Mouse (Mus musculus) intestine, embryonic 14.5 days (tissue): ENCODE data around the gene Olfr975. TPM values are rescaled to one million over a fixed set of nuclear protein-coding genes. Genes with fewer than 3 reads are reported as not detected.
"Not testable (repeated sequence)": the region's sequence is repeated elsewhere in the genome, so short reads cannot be mapped to it uniquely, and the experiment has no call there.

Experiments used
- ATAC-seq: fragments of 200-750 bp; cut with Nextera tagmentation; replicated peaks from 2 replicates; pipeline ENCODE4 v1.8.0; 2017; ENCODE audit warnings: low read depth, moderate number of reproducible peaks, moderate TSS enrichment, moderate library complexity; ENCODE audit not compliant: low FRiP score, low TSS enrichment
- DNase-seq: peaks from one replicate; pipeline ENCODE4 v3.0.0-alpha.2; 2018; ENCODE audit warnings: low spot score
- H3K27ac ChIP-seq: fragments of 300-500 bp; sonication (generic); 2 replicates; pipeline ENCODE4 v1.5.1; 2014; ENCODE audit warnings: low read depth, mild to moderate bottlenecking, control low read depth
- H3K27me3 ChIP-seq: fragments of 300-500 bp; sonication (generic); replicated peaks from 2 replicates; pipeline ENCODE4 v1.6.1; 2014; ENCODE audit warnings: low read length, control low read depth; ENCODE audit not compliant: control insufficient read depth, insufficient read depth
- H3K36me3 ChIP-seq: fragments of 300-500 bp; sonication (generic); 2 replicates; pipeline ENCODE4 v1.6.1; 2014; ENCODE audit warnings: low read length, control low read depth; ENCODE audit not compliant: control insufficient read depth, insufficient read depth
- H3K4me1 ChIP-seq: fragments of 300-500 bp; sonication (generic); replicated peaks from 2 replicates; pipeline ENCODE4 v1.6.1; 2014; ENCODE audit warnings: low read length, control low read depth, mixed read lengths; ENCODE audit not compliant: control insufficient read depth, insufficient read depth
- H3K4me2 ChIP-seq: fragments of 300-500 bp; sonication (generic); 2 replicates; pipeline ENCODE4 v1.6.1; 2014; ENCODE audit warnings: low read length
- H3K4me3 ChIP-seq: fragments of 300-500 bp; sonication (generic); 2 replicates; pipeline ENCODE4 v1.5.1; 2014; ENCODE audit warnings: low read depth, low read length, control low read depth, mixed read lengths
- H3K9ac ChIP-seq: fragments of 300-500 bp; sonication (generic); 2 replicates; pipeline ENCODE4 v1.6.1; 2014; ENCODE audit warnings: mild to moderate bottlenecking, low read length
- H3K9me3 ChIP-seq: fragments of 300-500 bp; sonication (generic); 2 replicates; pipeline ENCODE4 v1.6.1; 2016; ENCODE audit warnings: low read length, control low read depth; ENCODE audit not compliant: control insufficient read depth
- WGBS: fragments of 180-500 bp; shearing (Covaris S2); extraction: QIAGEN DNeasy Blood & Tissue Kit; methylation state at CpG from one replicate; pipeline ENCODE4 v1.1.7; 2014; 5-methylcytosine and 5-hydroxymethylcytosine counted together
- polyA plus RNA-seq: library from polyadenylated mRNA; unstranded; fragments of >200 nt; fragmentation: Nextera tagmentation; extraction: Ambion mirVana; gene quantifications from 2 replicates; pipeline ENCODE4 v1.2.1, GENCODE M21; 2014

Gene Olfr975
- not detected in 2 replicates for polyA plus RNA-seq

DNA sequence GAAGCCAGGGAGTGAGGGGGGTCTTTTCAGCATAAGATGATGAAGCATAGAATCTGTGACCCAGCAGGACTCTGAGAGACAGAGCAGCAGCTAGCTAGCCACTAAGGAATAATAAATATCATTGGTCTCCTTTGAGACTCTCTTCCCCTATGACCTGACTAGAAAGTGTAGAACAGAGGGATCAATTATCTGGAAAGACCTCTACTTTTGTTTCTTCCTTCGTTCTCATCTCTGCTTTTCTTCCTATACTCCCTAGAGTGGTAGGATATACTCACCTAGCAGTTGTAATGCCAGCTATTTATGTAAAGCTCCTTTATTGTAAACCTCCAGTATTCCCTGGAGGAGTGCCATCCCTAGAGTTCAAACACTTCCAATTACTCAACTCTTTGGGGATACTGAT, at the start of gene Olfr975:
TSS of gene Olfr975 (minus strand) at position 101 of the 400 bp plus-strand sequence.
- 65% methylated on average over 1 of the region's 1 CpGs for WGBS
- Histone ChIP-seq H3K9me3 (no peaks in the 10 kb centered on the region), H3K27me3 (no peaks in the 10 kb centered on the region), H3K4me2 (no peak within 1 kb of the TSS), H3K4me1 (no peaks in the 10 kb centered on the region), H3K27ac (no peak within 1 kb of the TSS), H3K4me3 (no peak within 1 kb of the TSS), H3K36me3 (no peaks in the 10 kb centered on the region), H3K9ac (no peak within 1 kb of the TSS)
- DNase-seq (no peak), ATAC-seq (no peak)

DNA sequence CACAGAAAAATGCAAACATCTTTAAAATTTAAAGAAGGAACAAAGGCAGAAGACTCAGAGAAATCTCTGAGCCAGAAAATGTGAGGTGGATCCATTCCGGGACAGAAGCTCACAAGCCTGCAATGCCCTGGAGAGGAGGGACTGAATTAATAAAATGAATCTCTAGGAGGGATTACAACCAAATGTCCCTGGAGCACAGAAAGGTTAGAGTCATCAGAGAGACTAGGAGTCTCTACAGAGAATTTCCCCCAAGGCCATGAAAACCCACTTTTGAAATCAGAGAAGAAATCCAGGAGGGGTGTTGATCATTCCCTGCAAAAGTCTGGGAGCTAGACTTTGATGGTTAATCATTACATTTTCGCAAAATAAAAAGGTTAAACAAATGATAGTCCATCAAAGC, 40.0 kb upstream of the Olfr975 start, which contains the start of gene Olfr978:
TSS of gene Olfr978 (plus strand) at position 301 of the 400 bp plus-strand sequence.
- Histone ChIP-seq H3K36me3 (no peaks in the 10 kb centered on the region), H3K27me3 (no peaks in the 10 kb centered on the region), H3K4me3 (no peak within 1 kb of the TSS), H3K4me2 (no peak within 1 kb of the TSS), H3K4me1 (no peaks in the 10 kb centered on the region), H3K27ac (no peak within 1 kb of the TSS), H3K9ac (no peak within 1 kb of the TSS), H3K9me3 (no peaks in the 10 kb centered on the region)
- ATAC-seq (no peak), DNase-seq (no peak)
- 79% methylated on average over 2 of the region's 2 CpGs for WGBS

DNA sequence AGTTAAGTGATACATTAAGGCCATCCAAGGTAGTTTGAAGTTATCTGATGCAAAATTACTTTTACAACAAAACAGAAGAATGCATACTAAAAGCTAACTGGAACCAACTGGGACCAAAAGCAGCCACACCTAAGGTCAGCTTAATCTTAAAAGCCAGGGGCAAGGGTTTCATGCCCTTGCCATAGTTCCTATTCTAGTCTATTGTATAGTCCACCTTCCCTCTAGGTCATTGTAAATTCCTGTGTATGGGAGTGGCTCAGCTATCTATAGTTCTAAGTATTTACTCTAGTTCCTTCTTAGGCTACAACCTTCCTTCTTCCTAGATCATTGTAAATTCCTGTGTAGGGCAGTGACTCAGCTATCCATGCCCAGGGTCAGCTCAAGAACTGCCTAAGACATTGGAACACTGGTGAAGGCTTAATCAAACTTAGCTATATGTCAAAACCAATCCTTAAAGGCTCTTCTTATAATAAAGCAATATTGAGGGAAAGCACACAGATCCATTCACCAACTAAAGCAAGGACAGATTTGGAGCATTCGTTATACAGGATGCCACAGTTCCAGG, 24.8 kb upstream of the Olfr975 start:
- not testable (repeated sequence) for H3K4me2 ChIP-seq, H3K27me3 ChIP-seq, H3K27ac ChIP-seq, ATAC-seq, H3K9me3 ChIP-seq, H3K4me1 ChIP-seq, H3K36me3 ChIP-seq, H3K9ac ChIP-seq, DNase-seq, H3K4me3 ChIP-seq
- WGBS, result 83% methylated on average over 1 of the region's 1 CpGs

DNA sequence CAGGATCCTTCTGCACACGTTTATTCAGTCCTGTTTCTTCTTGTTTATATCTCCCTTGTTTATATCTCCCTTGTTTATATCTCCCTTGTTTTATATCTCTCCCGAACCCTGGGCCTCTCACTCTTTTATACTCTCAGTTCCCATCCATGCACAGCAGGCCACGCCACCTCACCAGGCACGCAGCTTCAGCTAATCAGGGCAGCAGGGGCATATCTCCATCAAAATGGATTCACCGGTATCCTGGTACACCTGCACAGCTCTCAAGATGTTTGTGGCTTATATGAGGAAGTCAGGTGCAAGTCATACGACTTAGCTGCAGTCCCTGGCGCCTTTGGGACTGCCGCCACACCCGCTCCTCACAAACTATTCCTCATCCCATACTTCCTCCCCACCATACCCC, 9.2 kb upstream of the Olfr975 start, which contains the start of gene Olfr976:
TSS of gene Olfr976 (minus strand) at position 101 of the 400 bp plus-strand sequence.
- not testable (repeated sequence) for DNase-seq, ATAC-seq
- WGBS, result 62% methylated on average over 5 of the region's 9 CpGs

DNA sequence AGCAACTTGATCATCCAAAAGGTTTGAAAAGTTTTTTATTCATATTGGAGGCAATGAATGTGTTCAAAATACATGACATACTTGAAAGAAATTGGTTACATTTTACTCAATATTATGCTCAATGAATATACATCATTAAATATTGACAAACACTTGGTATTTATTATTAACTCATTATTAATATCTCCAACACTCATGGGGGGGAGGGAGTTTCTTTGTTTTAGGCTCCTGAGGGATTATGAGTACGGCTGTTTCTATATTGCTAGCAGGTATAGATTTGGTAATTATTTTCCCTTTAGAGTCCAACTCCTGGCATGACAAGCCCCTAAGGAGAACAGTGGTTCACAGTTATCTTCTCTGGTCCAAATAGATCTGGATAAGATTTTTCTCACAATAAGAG, 14.6 kb downstream of the Olfr975 start, which contains the start of gene Olfr974:
TSS of gene Olfr974 (plus strand) at position 301 of the 400 bp plus-strand sequence.
- Histone ChIP-seq H3K9ac (no peak within 1 kb of the TSS), H3K27ac (no peak within 1 kb of the TSS), H3K36me3 (no peaks in the 10 kb centered on the region), H3K9me3 (no peaks in the 10 kb centered on the region), H3K27me3 (no peaks in the 10 kb centered on the region), H3K4me3 (no peak within 1 kb of the TSS), H3K4me2 (no peak within 1 kb of the TSS), H3K4me1 (no peaks in the 10 kb centered on the region)
- DNase-seq (no peak), ATAC-seq (no peak)
- 83% methylated on average over 1 of the region's 1 CpGs for WGBS

More for the DNA sequence above, 9.2 kb upstream of the Olfr975 start, which contains the start of gene Olfr976:
- not testable (repeated sequence) for H3K27ac ChIP-seq, H3K4me2 ChIP-seq, H3K27me3 ChIP-seq, H3K36me3 ChIP-seq, H3K4me1 ChIP-seq, H3K9me3 ChIP-seq, H3K9ac ChIP-seq, H3K4me3 ChIP-seq

DNA sequence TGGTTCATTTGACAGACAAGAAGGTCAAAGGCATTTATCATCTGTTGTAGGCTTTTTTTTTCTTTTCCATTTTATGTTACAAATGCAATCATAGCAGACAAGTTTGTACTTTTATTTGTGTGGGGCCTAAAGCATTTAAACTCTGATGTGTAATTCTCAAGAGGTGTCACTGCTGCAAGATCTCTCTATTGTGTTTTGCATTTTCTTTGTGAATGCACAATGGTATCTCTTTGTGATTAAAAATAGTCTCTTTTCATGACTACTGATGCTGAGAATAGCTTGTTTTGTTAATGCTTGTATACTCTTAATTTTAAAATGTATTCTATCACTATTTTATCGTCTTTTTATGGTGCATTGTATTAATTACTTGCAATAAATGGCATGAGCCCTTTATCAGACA, 23.0 kb downstream of the Olfr975 start:
- not testable (repeated sequence) for H3K36me3 ChIP-seq, H3K4me1 ChIP-seq, H3K9me3 ChIP-seq, ATAC-seq, H3K27ac ChIP-seq, H3K9ac ChIP-seq, H3K4me3 ChIP-seq, H3K4me2 ChIP-seq, H3K27me3 ChIP-seq, DNase-seq
- WGBS, result 76% methylated on average over 1 of the region's 1 CpGs

DNA sequence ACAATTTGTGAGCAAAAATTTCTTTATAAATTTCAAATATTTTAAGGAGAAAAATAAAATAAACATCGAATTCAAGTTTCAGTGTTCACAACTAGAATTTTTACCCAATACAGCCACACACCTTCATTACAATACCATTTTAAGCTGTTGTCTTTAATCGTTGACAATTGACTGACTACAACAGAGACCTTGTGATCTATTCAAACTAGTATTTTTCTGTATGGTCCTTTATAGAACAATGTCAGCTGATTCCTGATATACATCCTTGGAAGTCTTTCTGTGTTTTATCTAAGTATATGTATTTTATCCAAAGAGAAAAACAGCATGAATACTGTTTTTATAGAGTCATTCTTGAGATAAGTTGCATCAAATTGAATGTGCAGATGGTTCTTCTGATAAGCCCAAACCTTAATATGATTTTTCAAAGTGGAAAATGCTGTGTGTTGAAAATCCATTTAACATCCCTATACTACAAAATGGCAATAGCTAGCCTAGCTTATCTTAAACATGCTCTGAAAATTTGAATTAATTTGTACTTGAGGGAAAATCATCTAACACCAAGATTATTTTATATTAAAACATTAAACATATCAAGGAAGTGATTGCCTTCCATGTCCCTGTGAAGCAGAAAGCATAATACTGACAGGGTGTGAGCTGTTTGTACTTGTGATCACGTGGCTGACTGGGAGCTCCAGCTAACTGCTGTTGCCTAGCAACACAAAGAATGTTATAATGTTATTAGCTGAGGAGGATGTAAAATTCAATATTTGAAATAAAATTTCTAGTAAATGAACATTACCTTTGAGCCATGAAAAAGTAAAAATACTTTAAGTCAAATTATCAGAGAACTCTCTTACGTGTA, 23.6 kb downstream of the Olfr975 start:
- not testable (repeated sequence) for H3K9me3 ChIP-seq, H3K4me2 ChIP-seq, H3K27ac ChIP-seq, H3K36me3 ChIP-seq, DNase-seq, H3K4me1 ChIP-seq, H3K27me3 ChIP-seq, H3K9ac ChIP-seq, H3K4me3 ChIP-seq
- no CpG with 5 or more reads among the region's 4 CpGs for WGBS
- ATAC-seq, result 0 out of 2 replicates have a peak, but pooled peaks have one; percentile 60

DNA sequence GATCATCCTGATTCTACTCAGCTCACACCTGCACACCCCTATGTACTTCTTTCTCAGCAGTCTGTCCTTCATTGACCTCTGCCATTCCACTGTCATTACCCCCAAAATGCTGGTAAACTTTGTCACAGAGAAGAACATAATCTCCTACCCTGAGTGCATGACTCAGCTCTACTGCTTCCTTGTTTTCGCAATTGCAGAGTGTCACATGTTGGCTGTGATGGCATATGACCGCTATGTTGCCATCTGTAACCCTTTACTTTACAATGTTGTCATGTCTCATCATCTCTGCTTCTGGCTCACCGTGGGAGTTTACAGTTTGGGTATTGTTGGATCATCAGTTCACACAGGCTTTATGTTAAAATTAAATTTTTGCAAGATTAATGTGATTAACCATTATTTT, 41.9 kb downstream of the Olfr975 start:
- no peak for ATAC-seq
- H3K36me3 ChIP-seq, result no peaks in the 10 kb centered on the region
- no peak overlapping the region for H3K4me3 ChIP-seq
- 83% methylated on average over 3 of the region's 3 CpGs for WGBS
- H3K4me1 ChIP-seq, result no peaks in the 10 kb centered on the region
- no peak overlapping the region for H3K9ac ChIP-seq
- no peak overlapping the region for H3K4me2 ChIP-seq
- H3K27ac ChIP-seq, result no peak overlapping the region
- no peaks in the 10 kb centered on the region for H3K27me3 ChIP-seq
- no peaks in the 10 kb centered on the region for H3K9me3 ChIP-seq
- no peak for DNase-seq
